Mouse (Mus musculus) kidney, adult 2 months (tissue): ENCODE results near the gene Rhoc. TPM values are rescaled to one million over a fixed set of nuclear protein-coding genes. Genes with fewer than 3 reads are reported as not detected.
"Not testable (repeated sequence)": the region's sequence is repeated elsewhere in the genome, so short reads cannot be mapped to it uniquely, and the experiment has no call there.

ENCODE experiments used
- DNase-seq: peaks from one replicate; pipeline ENCODE4 v3.0.0; 2021
- H3K27ac ChIP-seq: fragments of 200-500 bp; 2 replicates; pipeline ENCODE4 v1.5.1; 2012; ENCODE audit warnings: low read depth, low read length, control low read depth, inconsistent platforms; ENCODE audit not compliant: insufficient read depth
- H3K27me3 ChIP-seq: fragments of 200-500 bp; replicated peaks from 2 replicates; pipeline ENCODE4 v1.6.1; 2012; ENCODE audit warnings: mild to moderate bottlenecking, moderate library complexity, low read length, inconsistent platforms; ENCODE audit not compliant: control insufficient read depth, insufficient read depth
- H3K36me3 ChIP-seq: fragments of 200-500 bp; 2 replicates; pipeline ENCODE4 v1.6.1; 2012; ENCODE audit warnings: mild to moderate bottlenecking, moderate library complexity, low read length, inconsistent platforms; ENCODE audit not compliant: control insufficient read depth, insufficient read depth
- H3K4me1 ChIP-seq: fragments of 200-500 bp; 2 replicates; pipeline ENCODE4 v1.6.1; 2011; ENCODE audit warnings: low read length; ENCODE audit not compliant: control insufficient read depth, insufficient read depth
- H3K4me3 ChIP-seq: fragments of 200-500 bp; 2 replicates; pipeline ENCODE4 v1.5.1; 2011; ENCODE audit warnings: mild to moderate bottlenecking, low read depth, low read length, control low read depth; ENCODE audit not compliant: insufficient read depth
- CTCF ChIP-seq: fragments of 200-500 bp; conservative IDR thresholded peaks from 2 replicates; pipeline ENCODE4 v1.5.1; 2011; ENCODE audit warnings: low read depth, mild to moderate bottlenecking, control low read depth, low read length, moderate library complexity, mixed read lengths; ENCODE audit not compliant: insufficient read depth, insufficient read length
- POLR2A ChIP-seq: fragments of 200-500 bp; IDR thresholded peaks from one replicate; pipeline ENCODE4 v1.6.1; 2011; ENCODE audit warnings: low read depth, low read length, control low read depth
- WGBS: fragments of 180-500 bp; shearing (Covaris S2); methylation state at CpG from one replicate; pipeline ENCODE4 v1.1.7; 2018; 5-methylcytosine and 5-hydroxymethylcytosine counted together
- polyA plus RNA-seq: library from polyadenylated mRNA; depleted of rRNA; stranded (reverse); fragments of >200 nt; gene quantifications from 2 replicates; pipeline ENCODE4 v1.2.3, GENCODE M21; 2012; rRNA removed

Rhoc gene
- 75.7 and 87.2 TPM in 2 replicates for polyA plus RNA-seq

DNA sequence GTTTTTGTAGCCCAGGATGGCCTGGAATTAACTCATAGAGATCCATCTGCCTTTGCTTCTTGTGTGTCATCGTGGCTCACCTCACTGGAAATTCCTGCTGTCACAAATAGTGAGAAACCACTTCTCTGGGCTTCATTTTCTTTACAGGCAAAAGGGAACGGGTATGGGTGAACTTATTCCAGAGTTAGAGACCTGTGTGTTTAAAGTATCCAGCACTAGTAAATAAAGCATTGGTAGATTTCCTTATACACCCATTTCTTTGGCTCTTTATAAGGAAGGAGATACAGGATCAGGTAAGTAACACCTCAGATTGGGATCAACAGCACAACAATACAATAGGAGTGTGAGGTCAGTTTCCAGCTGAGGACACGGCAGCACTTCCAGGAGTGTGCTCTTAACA, at the start of gene Rhoc:
TSS of gene Rhoc (plus strand) at position 301 of the 400 bp plus-strand sequence.
- H3K4me3 ChIP-seq = peak within 1 kb of the TSS; percentile 66
- TF ChIP-seq POLR2A = no peak
- no peak for TF ChIP-seq CTCF
- peak within 1 kb of the TSS; percentile 73 for H3K27ac ChIP-seq
- 29% methylated on average over 3 of the region's 3 CpGs for WGBS
- no peaks in the 10 kb centered on the region for H3K36me3 ChIP-seq
- no peak for DNase-seq
- H3K27me3 ChIP-seq = no peaks in the 10 kb centered on the region
- H3K4me1 ChIP-seq = peaks cover 12% of the 10 kb centered on the region; the same call in 1 of the 2 replicates

DNA sequence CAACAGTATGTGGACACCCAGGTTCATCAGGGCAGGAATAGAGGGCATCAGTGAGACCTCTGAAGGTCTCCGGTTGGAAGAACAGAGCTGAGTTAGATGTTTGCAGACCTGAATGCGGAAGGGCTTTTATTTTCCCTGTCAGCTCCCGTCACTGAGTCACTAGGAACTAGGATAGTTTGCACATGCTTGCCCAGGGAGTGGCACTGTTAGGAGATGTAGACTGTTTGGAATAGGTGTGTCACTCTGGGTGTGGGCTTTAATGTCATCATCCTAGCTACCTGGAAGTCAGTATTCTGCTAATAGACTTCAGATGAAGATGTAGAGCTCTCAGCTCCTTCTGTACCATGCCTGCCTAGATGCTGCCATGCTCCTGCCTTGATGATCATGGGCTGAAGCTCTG, 46.2 kb upstream of the Rhoc start:
- Histone ChIP-seq H3K27ac (no peak overlapping the region), H3K27me3 (no peaks in the 10 kb centered on the region), H3K36me3 (no peaks in the 10 kb centered on the region), H3K4me3 (no peak overlapping the region), H3K4me1 (no peaks in the 10 kb centered on the region)
- no peak for TF ChIP-seq POLR2A
- TF ChIP-seq CTCF = no peak
- no peak for DNase-seq
- 96% methylated on average over 3 of the region's 3 CpGs for WGBS

DNA sequence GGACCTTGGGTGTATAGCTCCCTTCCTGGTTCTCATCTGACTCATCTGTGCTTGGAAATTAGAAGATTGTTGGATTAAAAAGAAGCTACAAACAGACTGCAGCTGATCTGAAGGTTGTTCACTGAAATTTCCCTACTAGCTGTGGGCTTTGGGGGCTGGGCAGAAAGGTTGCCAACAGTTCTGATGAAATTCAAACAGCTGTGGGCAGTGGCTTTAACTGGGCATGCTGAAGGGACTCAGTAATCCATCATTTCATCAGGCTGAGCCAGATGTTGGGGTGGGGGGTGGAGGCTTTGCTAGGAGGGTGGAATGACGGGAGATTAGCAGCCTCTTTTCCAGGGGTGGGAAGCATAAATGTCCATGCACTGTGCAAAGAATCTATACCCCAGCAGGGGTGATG, 45.0 kb upstream of the Rhoc start:
- no peak overlapping the region for H3K27ac ChIP-seq
- DNase-seq = no peak
- 61% methylated on average over 1 of the region's 1 CpGs for WGBS
- no peaks in the 10 kb centered on the region for H3K36me3 ChIP-seq
- H3K4me1 ChIP-seq = no peaks in the 10 kb centered on the region
- no peak overlapping the region for H3K4me3 ChIP-seq
- TF ChIP-seq POLR2A (no peak), CTCF (no peak)
- no peaks in the 10 kb centered on the region for H3K27me3 ChIP-seq

GRCm38 (mm10) chr3:104743864-104744263, 44.3 kb upstream of the Rhoc start:
- Histone ChIP-seq H3K27me3 (no peaks in the 10 kb centered on the region), H3K4me1 (no peaks in the 10 kb centered on the region), H3K27ac (no peak overlapping the region), H3K4me3 (no peak overlapping the region), H3K36me3 (no peaks in the 10 kb centered on the region)
- no peak for DNase-seq
- 68% methylated on average over 1 of the region's 1 CpGs for WGBS
- no peak for TF ChIP-seq POLR2A
- TF ChIP-seq CTCF = no peak

DNA sequence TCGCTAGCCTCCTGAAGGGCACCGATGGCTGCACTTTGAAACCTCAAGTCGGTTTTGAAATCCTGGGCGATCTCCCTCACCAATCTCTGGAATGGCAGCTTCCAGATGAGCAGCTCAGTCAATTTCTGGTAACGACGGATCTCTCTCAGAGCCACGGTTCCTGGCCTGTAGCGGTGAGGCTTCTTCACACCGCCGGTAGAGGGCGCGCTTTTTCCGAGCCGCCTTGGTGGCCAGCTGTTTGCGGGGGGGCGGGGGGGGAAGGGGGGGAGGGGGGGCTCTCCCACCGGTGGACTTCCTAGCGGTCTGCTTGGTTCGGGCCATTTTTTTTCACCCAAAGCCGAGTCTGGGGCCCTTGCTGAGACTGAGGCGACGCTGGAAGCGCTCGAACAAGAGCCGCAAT, 35.3 kb upstream of the Rhoc start:
- TF ChIP-seq CTCF = peak; percentile 37
- not testable (repeated sequence) for H3K27ac ChIP-seq, H3K36me3 ChIP-seq, H3K4me1 ChIP-seq, H3K27me3 ChIP-seq, H3K4me3 ChIP-seq, DNase-seq
- WGBS = 22% methylated on average over 24 of the region's 25 CpGs

DNA sequence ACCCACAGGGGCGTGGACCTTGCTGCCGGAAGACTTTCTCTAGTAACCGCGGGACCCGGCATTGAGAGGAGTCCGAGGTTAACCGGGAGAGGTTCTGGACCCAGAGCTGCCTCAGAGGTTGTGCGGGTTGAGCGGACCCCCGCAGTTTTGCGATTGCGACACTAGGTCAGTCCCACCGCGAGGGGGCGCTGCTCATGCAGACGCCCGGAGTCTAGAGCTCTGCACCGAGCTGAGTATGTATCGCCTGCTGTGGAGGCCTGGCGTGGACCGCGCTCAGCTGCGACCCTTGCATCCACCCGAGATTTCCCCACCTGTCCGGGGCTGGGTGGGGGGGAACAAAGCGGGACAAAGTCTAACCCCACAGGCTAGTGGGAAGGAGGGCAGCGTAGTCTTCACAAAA, 29.8 kb upstream of the Rhoc start:
- H3K4me1 ChIP-seq = no peaks in the 10 kb centered on the region
- WGBS = 2% methylated on average over 27 of the region's 27 CpGs
- H3K36me3 ChIP-seq = no peaks in the 10 kb centered on the region
- peak; percentile 41 for DNase-seq
- H3K27me3 ChIP-seq = no peaks in the 10 kb centered on the region; the same call in 1 of the 2 replicates
- no peak overlapping the region for H3K27ac ChIP-seq
- H3K4me3 ChIP-seq = peak overlapping the region; percentile 36; the same call in 1 of the 2 replicates
- TF ChIP-seq POLR2A = no peak
- peak; percentile 61 for TF ChIP-seq CTCF

DNA sequence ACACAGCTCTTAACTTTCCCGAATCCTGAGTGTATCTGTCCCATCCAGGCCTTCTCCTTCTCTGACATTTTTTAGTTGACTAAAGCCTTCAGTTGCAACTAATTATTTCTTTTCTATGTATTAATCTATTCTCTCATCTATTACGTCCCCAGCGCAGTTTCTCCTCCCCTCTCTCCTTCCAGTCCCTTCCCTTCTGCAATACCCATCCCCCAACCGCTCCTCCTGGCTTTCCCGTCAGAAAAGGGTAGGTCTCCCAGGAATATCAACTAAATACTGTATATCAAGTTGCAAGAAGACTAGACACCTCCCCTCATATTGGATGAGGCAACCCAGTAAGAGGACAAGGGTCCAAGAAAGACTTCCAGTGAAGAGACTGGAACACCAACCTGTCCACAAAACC, 29.3 kb upstream of the Rhoc start:
- DNase-seq = no peak
- H3K27ac ChIP-seq = no peak overlapping the region
- no peaks in the 10 kb centered on the region for H3K4me1 ChIP-seq
- no peaks in the 10 kb centered on the region; the same call in 1 of the 2 replicates for H3K27me3 ChIP-seq
- H3K4me3 ChIP-seq = 0 out of 2 replicates have a peak overlapping the region, but pooled peaks have one; percentile 36
- WGBS = 23% methylated on average over 5 of the region's 5 CpGs
- no peaks in the 10 kb centered on the region for H3K36me3 ChIP-seq
- TF ChIP-seq POLR2A (no peak), CTCF (no peak)

- 47% methylated on average over 20 of the region's 20 CpGs for WGBS
- not testable (repeated sequence) for H3K36me3 ChIP-seq, H3K4me1 ChIP-seq, H3K27me3 ChIP-seq, H3K27ac ChIP-seq, H3K4me3 ChIP-seq
- DNase-seq = peak; percentile 33
Measured at GRCm38 (mm10) chr3:104762103-104762863, 25.9 kb upstream of the Rhoc start.
